In the genomic region with DNA sequence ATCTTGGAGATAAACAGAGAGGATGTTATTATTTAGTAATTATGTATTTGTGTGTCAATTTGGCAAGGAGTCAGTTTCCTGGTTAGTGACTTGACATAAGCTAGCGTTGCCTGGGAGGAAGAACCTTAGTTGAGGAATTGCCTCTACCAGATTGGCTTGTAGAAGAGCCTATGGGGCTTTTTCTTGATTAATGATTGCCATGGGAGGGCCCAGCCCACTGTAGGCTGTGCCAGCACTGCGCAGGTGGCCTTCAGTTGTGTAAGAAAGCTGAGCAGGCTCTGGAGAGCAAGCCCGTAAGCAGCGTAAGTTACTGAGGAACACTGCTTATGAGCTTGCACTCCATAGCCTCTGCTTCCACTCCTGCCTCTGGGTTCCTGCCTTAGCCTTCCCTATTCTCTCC, we compare ENCODE assay signal across 14 mouse cellular contexts. TPM values are rescaled to one million over a fixed set of nuclear protein-coding genes. Genes with fewer than 3 reads are reported as not detected.
DNase-seq lines count a peak whose midpoint lies in the region; ATAC-seq lines count a peak whose summit lies in the region.
"Had no signal": no experiment of that assay in that cellular context is flagged by ENCODE, and none has a peak within 500 bp of the region (broad histone marks: within the 10 kb centered on the region; RNA-seq: fewer than 3 reads in every experiment).

No protein-coding gene starts in this region.

- intact Hi-C loops in heart, postnatal 10 days (cut with DNase I): no loop called here

- WGBS in liver, embryonic 13.5 days (ENCODE audit: insufficient replicate concordance): 61% methylated on average over 4 of the region's 4 CpGs

- no peak overlapping the region for H3K4me2 ChIP-seq in liver, embryonic 13.5 days
- H3K4me2 ChIP-seq: lung, embryonic 15.5 days had no signal

- no peaks in the 10 kb centered on the region; the same call in 1 of the 2 replicates for H3K4me1 ChIP-seq in liver, embryonic 13.5 days (replicated peaks)
- H3K4me1 ChIP-seq: lung, embryonic 15.5 days had no signal

- no peak overlapping the region for H3K27ac ChIP-seq in liver, embryonic 13.5 days
- H3K27ac ChIP-seq: lung, embryonic 15.5 days had no signal

- no peaks in the 10 kb centered on the region for H3K36me3 ChIP-seq in liver, embryonic 13.5 days
- H3K36me3 ChIP-seq: lung, embryonic 15.5 days had no signal

- ATAC-seq in liver, embryonic 13.5 days (ENCODE audit: low read depth): peak; percentile 54; the same call in 1 of the 2 replicates
- ATAC-seq: Patski had no signal

- no peaks in the 10 kb centered on the region for H3K27me3 ChIP-seq in liver, embryonic 13.5 days
- H3K27me3 ChIP-seq: lung, embryonic 15.5 days; Patski had no signal

- H3K9me3 ChIP-seq in liver, embryonic 13.5 days (replicated peaks): no peaks in the 10 kb centered on the region
- H3K9me3 ChIP-seq: lung, embryonic 15.5 days had no signal

- no peak overlapping the region for H3K4me3 ChIP-seq in liver, embryonic 13.5 days (replicated peaks)
- H3K4me3 ChIP-seq: lung, embryonic 15.5 days had no signal

- H3K9ac ChIP-seq in liver, embryonic 13.5 days: no peak overlapping the region
- H3K9ac ChIP-seq: lung, embryonic 15.5 days had no signal

- DNase-seq in adrenal gland, postnatal 25 days: peak; percentile 26
- peak; percentile 91 to 94 for DNase-seq in kidney, adult 8-10 months
- DNase-seq in liver, embryonic 13.5 days: no peak
- DNase-seq in lung, postnatal 4 days: peak; percentile 46 to 75
- DNase-seq in cerebellum, postnatal 4 days (ENCODE audit: low spot score in 2 of 2): no peak
- no peak for DNase-seq in heart, postnatal 10 days
- DNase-seq in heart, adult 11 months: no peak
- DNase-seq in heart, postnatal 4 days: no peak
- DNase-seq: gastrocnemius, postnatal 14 days; heart, postnatal 14 days; thymus, postnatal 25 days had no signal

RNA-seq across cellular contexts. Expression of a gene that starts 7.3 kb away (rescaled TPM):
- total RNA-seq in adrenal gland, postnatal 25 days (2021): 4.9 and 11.8 TPM in 2 replicates
- polyA plus RNA-seq in liver, embryonic 13.5 days (2015; fragmentation: Nextera tagmentation; extraction: Ambion mirVana): 0.22 and 0.30 TPM in 2 replicates
- total RNA-seq in heart, postnatal 10 days (2021): under 1 TPM; 0.69 to 0.93 TPM
- under 1 TPM; 0.88 to 0.97 TPM for total RNA-seq in heart, postnatal 4 days (2021)
- total RNA-seq: monocyte, adult 5-6 weeks had no signal

Comparison
In these comparisons a context has a peak if more than half of its experiments do, and no peak if none do; other contexts are left out.
1. DNase-seq: peak in adrenal gland, postnatal 25 days (single experiment), kidney, adult 8-10 months (2 of 2) and lung, postnatal 4 days (2 of 2); none in liver, embryonic 13.5 days (single experiment), cerebellum, postnatal 4 days (0 of 2), heart, postnatal 10 days (0 of 2), heart, adult 11 months (single experiment) and heart, postnatal 4 days (single experiment).